Mouse (Mus musculus) kidney, embryonic 15.5 days (tissue): ENCODE measurements around the gene Opcml. TPM values are rescaled to one million over a fixed set of nuclear protein-coding genes. Genes with fewer than 3 reads are reported as not detected.

Source experiments
- ATAC-seq: fragments of 200-750 bp; cut with Nextera tagmentation; replicated peaks from 2 replicates; pipeline ENCODE4 v1.8.0; 2017; ENCODE audit warnings: moderate TSS enrichment; ENCODE audit not compliant: low FRiP score
- H3K27ac ChIP-seq: fragments of 300-500 bp; sonication (generic); 2 replicates; pipeline ENCODE4 v1.5.1; 2015; ENCODE audit warnings: mild to moderate bottlenecking, inconsistent platforms
- H3K27me3 ChIP-seq: fragments of 300-500 bp; sonication (generic); 2 replicates; pipeline ENCODE4 v1.6.1; 2015; ENCODE audit warnings: inconsistent platforms
- H3K36me3 ChIP-seq: fragments of 300-500 bp; sonication (generic); 2 replicates; pipeline ENCODE4 v1.6.1; 2015; ENCODE audit warnings: inconsistent platforms
- H3K4me1 ChIP-seq: fragments of 300-500 bp; sonication (generic); 2 replicates; pipeline ENCODE4 v1.6.1; 2015; ENCODE audit warnings: inconsistent platforms
- H3K4me2 ChIP-seq: fragments of 300-500 bp; sonication (generic); 2 replicates; pipeline ENCODE4 v1.6.1; 2015; ENCODE audit warnings: moderate library complexity, mild to moderate bottlenecking, inconsistent platforms
- H3K4me3 ChIP-seq: fragments of 300-500 bp; sonication (generic); replicated peaks from 2 replicates; pipeline ENCODE4 v1.5.1; 2015; ENCODE audit warnings: mild to moderate bottlenecking, inconsistent platforms
- H3K9ac ChIP-seq: fragments of 300-500 bp; sonication (generic); 2 replicates; pipeline ENCODE4 v1.6.1; 2015; ENCODE audit warnings: mild to moderate bottlenecking, inconsistent platforms
- H3K9me3 ChIP-seq: fragments of 300-500 bp; sonication (generic); replicated peaks from 2 replicates; pipeline ENCODE4 v1.6.1; 2016; ENCODE audit warnings: inconsistent platforms
- WGBS: fragments of 180-500 bp; shearing (Covaris S2); methylation state at CpG from one replicate; pipeline ENCODE4 v1.1.7; 2015; ENCODE audit warnings: mixed read lengths; 5-methylcytosine and 5-hydroxymethylcytosine counted together
- polyA plus RNA-seq: library from polyadenylated mRNA; unstranded; fragments of >200 nt; fragmentation: Nextera tagmentation; extraction: Ambion mirVana; gene quantifications from 2 replicates; pipeline ENCODE4 v1.2.1, GENCODE M21; 2015

Gene Opcml
- polyA plus RNA-seq, 1 experiment from 2014 or later = 1.5 TPM

DNA sequence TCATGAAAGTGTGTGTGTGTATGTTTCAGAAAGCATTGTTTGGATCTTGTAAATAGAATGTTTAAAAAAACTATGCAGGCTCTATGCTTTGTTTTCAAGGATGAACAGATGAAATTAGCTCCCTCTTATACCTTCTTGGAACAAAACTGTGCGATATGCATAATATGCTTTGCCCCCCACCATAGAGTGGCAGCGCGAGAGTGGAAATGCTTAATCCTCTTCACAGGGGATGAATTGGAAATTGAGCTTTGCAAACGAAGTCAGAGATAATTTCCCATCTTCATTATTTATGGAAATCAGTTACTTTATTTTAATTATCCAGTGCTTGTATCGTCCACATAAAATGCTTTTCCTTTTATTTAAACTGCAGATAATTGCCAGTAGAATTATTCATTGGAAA, 99.1 kb downstream of the Opcml start:
- Histone ChIP-seq H3K27me3 (no peaks in the 10 kb centered on the region), H3K27ac (no peak overlapping the region), H3K4me1 (no peaks in the 10 kb centered on the region), H3K36me3 (no peaks in the 10 kb centered on the region), H3K9ac (no peak overlapping the region), H3K4me3 (no peak overlapping the region), H3K4me2 (no peak overlapping the region), H3K9me3 (no peaks in the 10 kb centered on the region)
- WGBS = 89% methylated on average over 5 of the region's 5 CpGs
- ATAC-seq = no peak

GRCm38 (mm10) chr9:27917250-27917649, 126.7 kb downstream of the Opcml start:
- Histone ChIP-seq H3K4me2 (no peak overlapping the region), H3K4me3 (no peak overlapping the region), H3K4me1 (no peaks in the 10 kb centered on the region), H3K9me3 (no peaks in the 10 kb centered on the region), H3K27ac (no peak overlapping the region), H3K36me3 (no peaks in the 10 kb centered on the region), H3K9ac (no peak overlapping the region), H3K27me3 (0 out of 2 replicates have a peak, but pooled peaks cover 3% of the 10 kb centered on the region)
- 29% methylated on average over 3 of the region's 3 CpGs for WGBS
- ATAC-seq = no peak

DNA sequence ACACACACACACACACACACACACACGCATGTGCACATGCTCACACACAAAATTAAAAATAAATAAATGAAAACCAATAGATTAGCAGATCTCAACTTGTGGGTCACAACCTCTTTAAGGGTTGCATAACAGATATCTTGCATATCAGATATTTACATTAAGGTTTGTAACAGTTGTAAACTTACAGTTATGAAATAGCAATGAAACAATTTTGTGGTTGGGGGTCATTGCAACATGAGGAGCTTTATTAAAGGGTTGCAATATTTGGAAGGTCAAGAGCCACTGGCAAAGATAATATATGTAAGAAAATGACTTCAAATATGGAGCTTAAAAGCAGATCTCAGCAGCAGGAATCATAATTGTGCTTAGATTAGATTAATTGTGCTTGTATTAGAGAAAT, 132.9 kb downstream of the Opcml start:
- WGBS = 81% methylated on average over 1 of the region's 1 CpGs
- H3K9me3 ChIP-seq = no peaks in the 10 kb centered on the region
- no peak overlapping the region for H3K4me2 ChIP-seq
- H3K27me3 ChIP-seq = 0 out of 2 replicates have a peak, but pooled peaks cover 3% of the 10 kb centered on the region
- no peaks in the 10 kb centered on the region for H3K4me1 ChIP-seq
- H3K27ac ChIP-seq = no peak overlapping the region
- H3K36me3 ChIP-seq = no peaks in the 10 kb centered on the region
- no peak overlapping the region for H3K9ac ChIP-seq
- ATAC-seq = no peak
- H3K4me3 ChIP-seq = no peak overlapping the region

GRCm38 (mm10) chr9:27923945-27924825, 133.6 kb downstream of the Opcml start:
- no peaks in the 10 kb centered on the region for H3K36me3 ChIP-seq
- 49% methylated on average over 4 of the region's 4 CpGs for WGBS
- ATAC-seq = no peak

DNA sequence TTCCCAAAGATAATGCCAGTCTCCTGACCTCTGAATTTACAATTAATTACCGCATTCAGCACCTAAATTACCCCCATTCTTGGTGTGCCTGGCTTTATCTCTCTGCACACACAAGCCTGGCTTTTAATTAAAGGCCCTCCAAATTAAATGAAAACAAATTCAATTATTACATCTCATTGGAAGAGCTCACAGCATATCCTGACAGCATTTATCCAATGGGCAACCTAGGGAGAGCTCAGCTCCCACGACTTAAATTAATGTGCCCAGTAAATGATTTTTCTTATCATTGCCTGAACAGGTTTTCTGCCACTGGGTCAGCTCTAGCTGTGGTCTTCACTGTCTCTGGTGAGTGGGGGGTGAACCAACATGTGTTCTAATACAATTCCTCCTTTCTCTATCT, 135.1 kb downstream of the Opcml start:
- 59% methylated on average over 2 of the region's 2 CpGs for WGBS
- no peaks in the 10 kb centered on the region for H3K27me3 ChIP-seq
- no peaks in the 10 kb centered on the region for H3K36me3 ChIP-seq
- ATAC-seq = no peak
- no peak overlapping the region for H3K4me3 ChIP-seq
- H3K4me1 ChIP-seq = no peaks in the 10 kb centered on the region
- H3K4me2 ChIP-seq = no peak overlapping the region
- H3K9ac ChIP-seq = no peak overlapping the region
- no peak overlapping the region for H3K27ac ChIP-seq
- no peaks in the 10 kb centered on the region for H3K9me3 ChIP-seq

More at GRCm38 (mm10) chr9:27923945-27924825, 133.6 kb downstream of the Opcml start:
- Histone ChIP-seq H3K4me3 (no peak overlapping the region), H3K9ac (no peak overlapping the region), H3K4me1 (no peaks in the 10 kb centered on the region), H3K27me3 (0 out of 2 replicates have a peak, but pooled peaks cover under 1% of the 10 kb centered on the region), H3K4me2 (no peak overlapping the region), H3K9me3 (no peaks in the 10 kb centered on the region), H3K27ac (no peak overlapping the region)

DNA sequence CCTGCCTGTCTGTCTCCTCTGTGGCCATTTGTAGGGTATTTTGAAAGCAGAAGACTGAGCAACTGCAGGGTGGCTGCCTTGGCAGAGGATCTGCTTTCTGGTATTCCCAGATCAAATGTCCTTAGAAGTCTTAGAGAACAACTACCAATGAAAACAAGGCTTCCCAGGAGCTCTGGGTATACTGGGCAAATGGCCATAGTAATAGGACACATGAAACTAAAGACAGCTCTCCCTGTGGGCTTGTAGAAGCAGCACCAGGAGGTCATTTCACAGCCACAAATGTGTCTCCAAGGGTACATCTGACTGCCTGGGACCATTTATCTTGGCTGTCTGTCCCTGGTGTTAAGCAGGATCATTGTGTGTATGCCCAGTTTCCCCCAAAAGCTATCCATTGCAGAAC, 146.7 kb downstream of the Opcml start:
- Histone ChIP-seq H3K4me3 (no peak overlapping the region), H3K4me2 (no peak overlapping the region), H3K27me3 (no peaks in the 10 kb centered on the region), H3K27ac (no peak overlapping the region), H3K9ac (no peak overlapping the region), H3K9me3 (no peaks in the 10 kb centered on the region), H3K36me3 (no peaks in the 10 kb centered on the region), H3K4me1 (no peaks in the 10 kb centered on the region)
- peak; percentile 49; the same call in 1 of the 2 replicates for ATAC-seq

DNA sequence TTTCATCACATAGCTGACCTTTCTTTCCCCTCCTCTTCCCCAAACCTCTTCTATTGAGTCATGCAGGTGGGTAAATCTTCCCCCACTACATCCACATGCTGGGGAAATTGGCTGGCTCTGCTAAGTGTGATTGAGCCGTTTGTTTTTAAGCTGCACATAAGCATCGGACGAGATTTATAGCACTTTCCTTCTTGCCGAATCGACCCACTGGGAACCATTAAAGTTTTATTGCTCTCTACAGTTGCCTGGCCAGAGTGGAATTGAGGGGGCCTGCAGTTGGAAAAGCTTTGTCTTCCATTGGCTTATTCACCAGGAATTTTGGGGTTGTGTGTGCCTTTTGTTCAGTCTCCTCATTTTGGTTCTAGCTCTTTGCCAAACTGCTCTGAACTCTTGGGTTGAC, 147.1 kb downstream of the Opcml start:
- WGBS = 15% methylated on average over 5 of the region's 5 CpGs
- peak; percentile 33; the same call in 1 of the 2 replicates for ATAC-seq
- no peak overlapping the region for H3K9ac ChIP-seq
- H3K36me3 ChIP-seq = no peaks in the 10 kb centered on the region
- H3K27ac ChIP-seq = no peak overlapping the region
- H3K4me1 ChIP-seq = no peaks in the 10 kb centered on the region
- no peaks in the 10 kb centered on the region for H3K27me3 ChIP-seq
- no peak overlapping the region for H3K4me3 ChIP-seq
- H3K9me3 ChIP-seq = no peaks in the 10 kb centered on the region
- no peak overlapping the region for H3K4me2 ChIP-seq

DNA sequence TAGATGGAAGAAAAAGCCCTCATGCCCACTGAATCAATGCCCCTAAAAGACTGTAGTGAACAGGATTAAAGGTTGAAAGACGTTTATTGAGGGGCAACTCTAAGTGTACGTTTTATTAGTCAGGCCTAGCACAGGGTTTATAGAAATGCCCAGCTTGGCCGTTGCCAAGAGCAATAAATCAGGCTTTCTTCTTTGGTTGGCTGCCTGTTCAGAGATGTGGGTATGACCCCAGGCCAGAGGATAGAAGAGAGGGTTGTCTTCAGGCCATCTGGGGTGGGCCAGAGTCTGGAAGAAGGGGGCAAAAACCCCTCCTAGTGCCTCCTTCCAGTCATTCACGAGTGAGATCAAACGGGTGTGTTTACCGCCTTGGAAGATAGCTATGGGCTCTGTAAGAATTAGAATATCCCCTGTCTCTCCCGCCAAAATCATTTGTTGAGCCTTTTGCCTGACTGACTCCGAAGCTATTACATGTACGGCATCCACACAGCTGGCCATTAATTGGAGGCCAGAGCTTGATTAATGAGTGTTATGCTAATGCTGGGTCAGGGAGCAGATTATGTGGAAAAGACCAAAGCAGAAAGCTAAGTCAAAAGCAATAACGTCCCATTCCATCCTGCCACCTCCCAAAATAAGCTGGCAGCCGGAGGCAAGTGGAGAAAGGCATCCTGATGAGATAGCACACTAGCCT, 154.9 kb downstream of the Opcml start:
- 24% methylated on average over 11 of the region's 11 CpGs for WGBS
- Histone ChIP-seq H3K9me3 (no peaks in the 10 kb centered on the region), H3K4me2 (no peak overlapping the region), H3K36me3 (no peaks in the 10 kb centered on the region), H3K4me3 (no peak overlapping the region), H3K27me3 (no peaks in the 10 kb centered on the region), H3K27ac (no peak overlapping the region), H3K4me1 (0 out of 2 replicates have a peak, but pooled peaks cover 5% of the 10 kb centered on the region), H3K9ac (no peak overlapping the region)
- no peak for ATAC-seq

- Histone ChIP-seq H3K36me3 (no peaks in the 10 kb centered on the region), H3K4me1 (no peaks in the 10 kb centered on the region), H3K9ac (no peak overlapping the region), H3K27me3 (no peaks in the 10 kb centered on the region), H3K27ac (no peak overlapping the region), H3K4me3 (no peak overlapping the region), H3K4me2 (no peak overlapping the region), H3K9me3 (no peaks in the 10 kb centered on the region)
- no peak for ATAC-seq
- WGBS = 77% methylated on average over 5 of the region's 5 CpGs
Observed at GRCm38 (mm10) chr9:27951110-27951509, 160.5 kb downstream of the Opcml start.

- no peaks in the 10 kb centered on the region for H3K27me3 ChIP-seq
- H3K4me1 ChIP-seq = no peaks in the 10 kb centered on the region
- H3K4me3 ChIP-seq = no peak overlapping the region
- no peak overlapping the region for H3K27ac ChIP-seq
- ATAC-seq = no peak
- 85% methylated on average over 3 of the region's 3 CpGs for WGBS
- no peak overlapping the region for H3K4me2 ChIP-seq
- H3K36me3 ChIP-seq = no peaks in the 10 kb centered on the region
- H3K9ac ChIP-seq = no peak overlapping the region
- H3K9me3 ChIP-seq = no peaks in the 10 kb centered on the region
Observed at GRCm38 (mm10) chr9:27961682-27962081, 171.1 kb downstream of the Opcml start.

DNA sequence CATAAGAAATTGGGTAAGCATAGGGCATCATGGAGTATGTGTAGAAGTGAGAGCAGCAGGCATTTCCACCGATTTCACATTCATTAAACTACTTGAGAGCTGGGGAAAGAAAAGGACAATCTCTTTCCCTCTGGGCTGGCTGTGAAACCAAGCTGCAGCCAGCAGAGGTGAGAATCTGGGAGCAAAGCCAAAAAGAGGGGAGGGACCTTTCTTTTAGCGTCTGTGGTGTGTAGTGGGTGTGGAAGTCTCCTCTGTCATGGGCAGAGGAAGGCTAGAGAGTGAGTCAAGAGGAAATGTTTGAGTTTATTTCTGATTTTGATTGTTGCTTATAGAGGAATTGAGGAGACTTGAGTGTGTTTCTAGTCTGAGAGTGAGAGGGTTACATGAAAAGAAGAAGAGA, 172.8 kb downstream of the Opcml start:
- ATAC-seq = no peak
- no peak overlapping the region for H3K4me3 ChIP-seq
- H3K9me3 ChIP-seq = no peaks in the 10 kb centered on the region
- WGBS = 53% methylated on average over 2 of the region's 2 CpGs
- no peak overlapping the region for H3K4me2 ChIP-seq
- no peaks in the 10 kb centered on the region for H3K4me1 ChIP-seq
- H3K27ac ChIP-seq = no peak overlapping the region
- no peak overlapping the region for H3K9ac ChIP-seq
- H3K27me3 ChIP-seq = no peaks in the 10 kb centered on the region
- no peaks in the 10 kb centered on the region for H3K36me3 ChIP-seq

DNA sequence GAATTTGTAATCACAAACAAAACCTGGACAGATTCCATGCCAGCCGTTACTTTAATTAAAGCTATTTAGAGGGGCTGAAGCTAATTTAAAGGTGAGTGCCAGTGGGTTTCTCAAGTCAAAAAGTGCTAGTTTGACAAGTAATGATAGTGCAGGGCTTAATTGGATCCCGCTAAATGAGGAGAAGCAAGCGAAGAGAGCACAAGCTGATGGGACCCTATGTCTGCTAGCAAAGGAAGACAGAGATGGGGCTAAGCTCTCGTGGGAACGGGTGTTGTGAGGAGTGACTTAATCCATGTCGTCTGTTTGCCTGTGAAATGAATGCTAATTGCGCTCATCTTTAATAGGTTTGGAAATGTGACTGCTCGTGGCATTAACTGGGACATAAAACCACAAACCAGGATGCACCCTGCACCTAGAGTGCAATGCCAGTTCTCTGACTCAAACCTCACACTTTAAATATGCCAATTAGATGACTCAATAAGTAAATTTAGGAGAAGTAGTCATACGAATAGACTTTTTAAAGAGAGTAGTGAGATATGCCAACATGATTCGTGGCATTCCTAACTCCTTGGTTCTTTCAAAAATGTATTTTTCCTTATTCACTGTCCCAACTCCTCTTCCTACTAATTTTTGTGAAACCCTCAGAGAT, 174.5 kb downstream of the Opcml start:
- H3K27me3 ChIP-seq = no peaks in the 10 kb centered on the region
- no peak overlapping the region for H3K4me2 ChIP-seq
- H3K4me1 ChIP-seq = no peaks in the 10 kb centered on the region
- WGBS = 79% methylated on average over 10 of the region's 10 CpGs
- H3K9me3 ChIP-seq = no peaks in the 10 kb centered on the region
- no peaks in the 10 kb centered on the region for H3K36me3 ChIP-seq
- no peak overlapping the region for H3K27ac ChIP-seq
- H3K9ac ChIP-seq = no peak overlapping the region
- no peak overlapping the region for H3K4me3 ChIP-seq
- no peak for ATAC-seq
